Mouse (Mus musculus): ENCODE results near the gene Gtf2ird2. TPM values are rescaled to one million over a fixed set of nuclear protein-coding genes. Genes with fewer than 3 reads are reported as not detected.

Gtf2ird2 gene
- polyA plus RNA-seq, 1 experiment = 0.41 TPM

DNA sequence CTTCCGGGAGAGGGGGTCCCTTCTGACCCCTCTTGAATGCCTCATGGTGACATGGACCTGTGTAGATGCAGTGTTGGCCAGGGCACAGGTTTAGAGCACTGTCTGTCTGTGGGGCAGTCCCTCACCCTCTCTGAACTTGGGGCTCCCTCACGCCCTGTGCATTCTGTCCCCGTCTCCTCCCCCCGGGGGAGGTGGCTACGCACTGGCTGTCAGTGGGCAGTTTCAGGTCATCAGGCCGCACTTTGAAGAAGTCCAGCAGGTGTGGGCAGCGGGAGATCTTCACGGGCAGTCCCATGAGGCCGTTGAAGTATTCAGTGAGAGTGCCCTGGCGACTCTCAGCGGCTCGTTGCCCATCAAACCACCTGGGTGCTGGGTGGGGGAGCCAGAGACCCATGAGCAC, 43.1 kb downstream of the Gtf2ird2 start:
- Histone ChIP-seq H3K36me3 (ENCODE audit: control insufficient read depth) (no peaks in the 10 kb centered on the region), H3K4me1 (ENCODE audit: control insufficient read depth) (peaks cover 2% of the 10 kb centered on the region; the same call in 1 of the 2 replicates), H3K27me3 (ENCODE audit: control insufficient read depth) (peaks cover 15% of the 10 kb centered on the region), H3K9me3 (ENCODE audit: control insufficient read depth, low read length) (no peaks in the 10 kb centered on the region), H3K4me3 (replicated peaks) (no peak overlapping the region)
- TF ChIP-seq GATA1 (IDR thresholded peaks at IDR 0.05; ENCODE audit: low read length) = no peak
- no peak for TF ChIP-seq TAL1 (IDR thresholded peaks at IDR 0.05; ENCODE audit: low read length)

DNA sequence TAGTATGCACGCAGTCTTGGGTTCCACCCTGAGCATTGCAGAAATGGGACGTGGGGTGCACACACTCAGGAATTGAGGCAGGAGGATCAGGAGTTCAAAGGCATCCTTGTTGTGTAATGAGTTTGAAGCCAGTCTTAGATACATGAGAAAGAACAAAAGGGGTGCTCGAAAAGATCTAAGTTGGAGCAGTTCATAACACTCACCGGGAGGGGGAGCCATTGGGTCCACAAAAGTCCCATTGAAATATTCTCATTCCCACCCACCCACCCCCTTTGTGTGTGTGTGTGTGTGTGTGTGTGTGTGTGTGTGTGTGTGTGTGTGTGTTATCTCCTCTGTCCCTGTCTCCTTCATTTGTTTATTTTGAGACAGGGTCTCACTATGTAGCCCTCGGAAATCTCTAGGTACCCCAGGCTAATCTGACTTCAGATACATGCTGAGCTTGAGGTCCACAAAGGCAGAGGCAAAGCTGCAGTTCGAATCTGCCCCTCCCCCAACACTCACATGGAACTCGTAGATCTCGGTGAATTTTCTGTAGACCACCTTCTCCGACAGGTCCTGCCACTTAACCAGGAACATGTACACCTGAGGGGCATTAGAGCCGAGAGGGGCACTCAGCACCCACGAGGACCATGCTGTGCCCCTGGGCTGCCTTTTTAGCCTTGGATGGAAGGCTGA, 43.9 kb downstream of the Gtf2ird2 start:
- peaks cover 9% of the 10 kb centered on the region for H3K4me1 ChIP-seq (ENCODE audit: control insufficient read depth)
- H3K27me3 ChIP-seq (ENCODE audit: control insufficient read depth) = peaks cover 7% of the 10 kb centered on the region
- no peaks in the 10 kb centered on the region for H3K9me3 ChIP-seq (ENCODE audit: control insufficient read depth, low read length)
- no peak overlapping the region for H3K4me3 ChIP-seq (replicated peaks)
- H3K36me3 ChIP-seq (ENCODE audit: control insufficient read depth) = no peaks in the 10 kb centered on the region
- TF ChIP-seq TAL1 (IDR thresholded peaks at IDR 0.05; ENCODE audit: low read length) = no peak
- no peak for TF ChIP-seq GATA1 (IDR thresholded peaks at IDR 0.05; ENCODE audit: low read length)

DNA sequence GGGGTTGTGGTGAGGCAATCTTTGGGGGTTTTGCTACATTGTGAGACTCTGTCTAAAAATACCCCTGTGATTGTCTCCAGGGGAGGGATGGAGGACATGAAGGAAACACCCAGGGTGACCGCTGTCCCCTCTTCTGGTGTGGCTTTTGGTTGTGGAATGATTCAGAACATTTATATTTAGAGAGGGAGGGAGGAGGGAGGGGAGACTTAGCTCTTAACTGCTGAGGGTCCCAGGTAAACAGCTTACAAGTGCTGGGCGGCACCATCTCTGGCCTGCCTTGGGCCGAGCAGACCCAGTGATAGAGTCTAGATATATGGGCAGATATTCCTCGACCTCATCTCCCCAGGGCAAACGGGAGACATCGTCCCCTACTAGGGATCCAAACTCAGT, 44.4 kb downstream of the Gtf2ird2 start:
- H3K4me1 ChIP-seq (ENCODE audit: control insufficient read depth) = peaks cover 9% of the 10 kb centered on the region
- no peak overlapping the region for H3K4me3 ChIP-seq (replicated peaks)
- H3K36me3 ChIP-seq (ENCODE audit: control insufficient read depth) = no peaks in the 10 kb centered on the region
- peaks cover 5% of the 10 kb centered on the region; the same call in 1 of the 2 replicates for H3K27me3 ChIP-seq (ENCODE audit: control insufficient read depth)
- H3K9me3 ChIP-seq (ENCODE audit: control insufficient read depth, low read length) = no peaks in the 10 kb centered on the region
- TF ChIP-seq TAL1 (IDR thresholded peaks at IDR 0.05; ENCODE audit: low read length) = no peak
- TF ChIP-seq GATA1 (IDR thresholded peaks at IDR 0.05; ENCODE audit: low read length) = no peak

DNA sequence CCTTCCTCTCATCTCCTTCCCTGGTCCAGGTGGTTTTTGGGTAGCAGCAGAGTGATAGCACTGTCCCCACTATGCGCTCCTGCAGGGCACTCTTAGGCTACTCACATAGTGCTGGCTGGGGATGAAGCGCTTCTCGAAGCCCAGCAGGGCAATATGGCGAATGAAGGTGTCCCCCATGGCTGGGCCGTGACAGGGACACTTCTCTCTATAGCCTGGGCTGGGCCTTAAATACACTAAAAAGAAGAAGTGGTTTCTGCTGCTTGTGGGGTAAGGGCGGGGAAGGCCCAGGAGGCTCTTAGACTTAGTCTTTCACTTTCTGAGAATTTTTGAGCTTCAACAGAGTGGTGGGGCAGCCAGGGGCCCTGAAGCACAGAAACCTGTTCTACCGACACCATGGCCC, 45.6 kb downstream of the Gtf2ird2 start, which contains the start of gene Ncf1:
Ncf1 (minus strand) TSS at position 235 of the 400 bp plus-strand sequence.
- Histone ChIP-seq H3K4me1 (ENCODE audit: control insufficient read depth) (peaks cover 9% of the 10 kb centered on the region), H3K4me3 (replicated peaks) (no peak within 1 kb of the TSS), H3K27me3 (ENCODE audit: control insufficient read depth) (peaks cover 5% of the 10 kb centered on the region; the same call in 1 of the 2 replicates), H3K36me3 (ENCODE audit: control insufficient read depth) (no peaks in the 10 kb centered on the region), H3K9me3 (ENCODE audit: control insufficient read depth, low read length) (no peaks in the 10 kb centered on the region)
- TF ChIP-seq GATA1 (IDR thresholded peaks at IDR 0.05; ENCODE audit: low read length) = no peak
- TF ChIP-seq TAL1 (IDR thresholded peaks at IDR 0.05; ENCODE audit: low read length) = no peak

DNA sequence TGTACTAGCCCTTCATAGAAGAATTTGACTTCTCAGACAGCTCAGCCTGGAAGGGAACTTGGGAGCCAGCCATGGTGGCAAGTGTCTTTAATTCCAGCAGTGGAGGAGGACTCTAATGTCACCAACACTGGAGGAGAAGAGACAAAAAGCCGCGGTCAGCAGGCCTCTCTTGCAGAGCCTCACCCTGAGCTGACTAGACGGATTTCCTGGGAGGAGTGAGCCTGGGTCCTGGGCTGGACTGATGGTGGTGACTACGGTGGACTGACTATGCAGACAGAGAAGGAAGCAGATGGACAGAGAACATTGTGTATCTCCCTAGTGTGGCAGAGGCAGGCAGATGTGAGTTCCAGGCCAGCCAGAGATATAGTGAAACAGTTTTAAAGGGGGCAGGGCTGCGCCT, 47.6 kb downstream of the Gtf2ird2 start:
- Histone ChIP-seq H3K36me3 (ENCODE audit: control insufficient read depth) (peaks cover 6% of the 10 kb centered on the region), H3K4me3 (replicated peaks) (no peak overlapping the region), H3K4me1 (ENCODE audit: control insufficient read depth) (peaks cover 7% of the 10 kb centered on the region), H3K9me3 (ENCODE audit: control insufficient read depth, low read length) (no peaks in the 10 kb centered on the region), H3K27me3 (ENCODE audit: control insufficient read depth) (no peaks in the 10 kb centered on the region)
- TF ChIP-seq TAL1 (IDR thresholded peaks at IDR 0.05; ENCODE audit: low read length) (no peak), GATA1 (IDR thresholded peaks at IDR 0.05; ENCODE audit: low read length) (no peak)

DNA sequence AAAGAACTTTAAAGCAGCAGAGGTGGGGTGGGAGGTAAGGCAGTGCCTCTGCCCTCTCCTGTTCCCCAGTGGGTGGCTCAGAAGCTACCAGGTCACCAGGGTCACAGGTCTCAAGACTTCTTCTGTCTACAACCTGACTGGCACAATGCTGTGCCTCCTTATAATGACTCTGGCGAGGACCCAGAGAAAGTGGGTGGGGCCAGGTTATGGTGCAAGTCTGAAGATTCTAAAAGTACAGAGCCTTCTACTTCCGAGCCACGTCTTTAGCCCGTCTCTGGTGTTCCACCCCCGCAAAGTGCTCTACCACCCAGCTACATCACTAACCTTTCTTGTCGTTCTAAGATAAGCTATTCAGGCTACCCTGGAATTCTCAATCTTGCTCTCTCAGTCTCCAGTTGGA, 48.3 kb downstream of the Gtf2ird2 start:
- TF ChIP-seq TAL1 (IDR thresholded peaks at IDR 0.05; ENCODE audit: low read length) = no peak
- TF ChIP-seq GATA1 (IDR thresholded peaks at IDR 0.05; ENCODE audit: low read length) = no peak
- H3K27me3 ChIP-seq (ENCODE audit: control insufficient read depth) = no peaks in the 10 kb centered on the region
- peaks cover 7% of the 10 kb centered on the region for H3K4me1 ChIP-seq (ENCODE audit: control insufficient read depth)
- no peaks in the 10 kb centered on the region for H3K9me3 ChIP-seq (ENCODE audit: control insufficient read depth, low read length)
- no peak overlapping the region for H3K4me3 ChIP-seq (replicated peaks)
- H3K36me3 ChIP-seq (ENCODE audit: control insufficient read depth) = peaks cover 14% of the 10 kb centered on the region

DNA sequence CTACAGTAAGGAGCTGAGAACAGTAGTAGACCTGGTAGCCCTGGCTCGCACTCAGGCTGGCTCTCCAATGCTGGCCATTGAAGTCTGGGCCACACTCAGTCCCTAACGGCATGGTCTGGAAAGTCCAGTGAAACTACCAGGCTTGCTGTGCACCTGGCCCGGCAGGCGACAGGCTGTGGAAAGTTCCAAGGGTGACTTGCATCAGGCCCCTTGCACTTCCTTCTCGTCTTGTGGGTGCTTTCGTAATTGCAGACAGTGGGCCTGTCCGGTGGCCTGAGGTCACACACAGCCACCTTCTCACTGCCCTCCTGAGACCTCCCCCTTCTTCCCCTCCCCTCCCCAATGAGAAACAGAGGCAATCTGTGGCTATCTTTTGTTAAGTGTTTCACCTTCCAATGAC, 48.7 kb downstream of the Gtf2ird2 start:
- Histone ChIP-seq H3K4me1 (ENCODE audit: control insufficient read depth) (peaks cover 7% of the 10 kb centered on the region), H3K4me3 (replicated peaks) (no peak overlapping the region), H3K36me3 (ENCODE audit: control insufficient read depth) (peaks cover 18% of the 10 kb centered on the region), H3K9me3 (ENCODE audit: control insufficient read depth, low read length) (no peaks in the 10 kb centered on the region), H3K27me3 (ENCODE audit: control insufficient read depth) (no peaks in the 10 kb centered on the region)
- TF ChIP-seq TAL1 (IDR thresholded peaks at IDR 0.05; ENCODE audit: low read length) = no peak
- TF ChIP-seq GATA1 (IDR thresholded peaks at IDR 0.05; ENCODE audit: low read length) = no peak

DNA sequence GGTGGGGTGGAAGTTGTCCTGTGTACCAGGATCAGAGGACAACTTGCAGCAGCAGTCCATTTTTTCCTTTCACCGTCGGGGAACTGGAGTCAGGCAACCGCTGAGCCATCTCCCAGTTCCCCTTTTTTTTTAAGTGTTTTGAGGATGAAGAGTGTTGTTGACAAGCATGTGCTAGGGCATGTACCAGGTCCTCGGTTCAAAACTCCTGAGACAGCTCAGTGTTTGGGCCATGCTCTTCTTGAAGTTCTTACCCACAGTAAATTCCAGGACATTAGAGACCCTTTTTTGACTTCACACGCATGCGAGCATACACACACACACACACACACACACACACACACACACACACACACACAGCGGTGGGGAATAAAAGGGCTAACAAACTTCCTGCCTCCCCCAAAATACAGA, 49.4 kb downstream of the Gtf2ird2 start:
- Histone ChIP-seq H3K4me1 (ENCODE audit: control insufficient read depth) (peaks cover 10% of the 10 kb centered on the region), H3K4me3 (replicated peaks) (no peak overlapping the region), H3K27me3 (ENCODE audit: control insufficient read depth) (no peaks in the 10 kb centered on the region), H3K9me3 (ENCODE audit: control insufficient read depth, low read length) (no peaks in the 10 kb centered on the region), H3K36me3 (ENCODE audit: control insufficient read depth) (peaks cover 25% of the 10 kb centered on the region)
- TF ChIP-seq GATA1 (IDR thresholded peaks at IDR 0.05; ENCODE audit: low read length) = no peak
- no peak for TF ChIP-seq TAL1 (IDR thresholded peaks at IDR 0.05; ENCODE audit: low read length)

DNA sequence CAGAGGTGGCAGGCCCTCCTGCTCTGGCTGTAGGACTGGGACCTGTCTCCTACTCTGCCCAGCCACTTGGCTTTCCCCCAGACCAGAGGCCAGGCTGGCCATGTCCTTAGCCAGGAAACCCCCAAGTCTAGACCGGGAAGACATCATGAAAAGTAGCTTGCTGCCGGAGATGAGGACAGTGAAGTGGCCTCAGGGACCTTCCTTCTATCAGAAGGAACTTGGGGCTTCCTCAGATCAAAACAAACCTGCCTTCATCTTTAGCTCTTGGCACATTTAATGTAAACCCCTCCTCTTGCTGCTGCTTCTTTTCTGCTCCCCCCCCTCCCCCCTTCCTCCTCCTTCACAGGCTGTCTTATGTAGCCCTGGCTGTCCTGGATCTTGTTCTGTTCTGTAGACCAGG, 50.4 kb downstream of the Gtf2ird2 start:
- no peak for TF ChIP-seq GATA1 (IDR thresholded peaks at IDR 0.05; ENCODE audit: low read length)
- Histone ChIP-seq H3K27me3 (ENCODE audit: control insufficient read depth) (no peaks in the 10 kb centered on the region), H3K9me3 (ENCODE audit: control insufficient read depth, low read length) (no peaks in the 10 kb centered on the region), H3K36me3 (ENCODE audit: control insufficient read depth) (peaks cover 35% of the 10 kb centered on the region), H3K4me1 (ENCODE audit: control insufficient read depth) (peaks cover 10% of the 10 kb centered on the region), H3K4me3 (replicated peaks) (no peak overlapping the region)

DNA sequence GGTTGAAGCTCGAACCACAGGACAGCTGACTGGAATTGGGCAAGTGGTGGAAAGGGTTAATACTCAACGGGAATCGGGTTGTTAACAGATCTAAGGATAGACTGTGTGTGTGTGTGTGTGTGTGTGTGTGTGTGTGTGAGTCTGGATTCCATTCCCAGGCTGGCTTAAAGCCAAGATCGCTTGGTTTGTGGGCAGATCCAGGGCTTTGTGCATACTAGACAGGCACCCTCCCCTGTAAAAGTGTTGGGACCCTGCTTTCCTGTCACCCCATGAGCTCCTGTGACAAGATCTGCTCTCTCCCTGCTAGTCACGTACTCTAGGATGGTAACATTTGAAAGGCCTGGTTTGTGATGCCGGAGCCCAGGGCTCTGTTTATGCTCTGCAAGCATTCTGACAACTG, 51.3 kb downstream of the Gtf2ird2 start:
- H3K9me3 ChIP-seq (ENCODE audit: control insufficient read depth, low read length) = no peaks in the 10 kb centered on the region
- TF ChIP-seq GATA1 (IDR thresholded peaks at IDR 0.05; ENCODE audit: low read length) (no peak), TAL1 (IDR thresholded peaks at IDR 0.05; ENCODE audit: low read length) (no peak)
- H3K4me1 ChIP-seq (ENCODE audit: control insufficient read depth) = peaks cover 10% of the 10 kb centered on the region
- no peak overlapping the region for H3K4me3 ChIP-seq (replicated peaks)
- H3K36me3 ChIP-seq (ENCODE audit: control insufficient read depth) = peaks cover 44% of the 10 kb centered on the region
- no peaks in the 10 kb centered on the region for H3K27me3 ChIP-seq (ENCODE audit: control insufficient read depth)
